Mouse (Mus musculus) adrenal gland, postnatal 14 days (tissue): ENCODE measurements around the gene Gdnf. TPM values are rescaled to one million over a fixed set of nuclear protein-coding genes. Genes with fewer than 3 reads are reported as not detected.

Experiments
- DNase-seq: peaks from one replicate; pipeline ENCODE4 v3.0.0; 2021; ENCODE audit warnings: mixed read lengths
- total RNA-seq: library from RNA; stranded (reverse); gene quantifications from 2 replicates; pipeline ENCODE4 v1.2.3, GENCODE M21; 2021

Gdnf gene
- total RNA-seq, 1 experiment from 2014 or later = 0.19 TPM

DNA sequence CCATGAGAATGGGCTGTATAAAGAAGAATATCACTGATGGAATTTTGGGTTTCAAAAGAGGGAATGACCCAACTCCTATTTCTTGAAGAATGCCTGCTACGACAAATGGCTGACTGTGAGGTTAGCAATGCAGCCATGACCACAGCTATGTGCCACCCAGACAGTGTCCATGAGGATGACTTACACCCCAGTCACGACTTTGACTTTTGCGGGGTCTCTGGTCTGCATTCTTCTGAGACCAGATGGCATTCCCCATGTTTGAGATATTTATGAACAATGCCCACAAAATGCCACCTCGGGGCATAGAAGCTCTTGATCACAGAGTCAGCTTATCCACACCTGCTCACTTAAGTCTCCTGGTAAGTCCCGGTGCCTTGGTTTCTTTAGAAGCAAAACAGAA is 52.2 kb downstream of the Gdnf start:
- DNase-seq = no peak

DNA sequence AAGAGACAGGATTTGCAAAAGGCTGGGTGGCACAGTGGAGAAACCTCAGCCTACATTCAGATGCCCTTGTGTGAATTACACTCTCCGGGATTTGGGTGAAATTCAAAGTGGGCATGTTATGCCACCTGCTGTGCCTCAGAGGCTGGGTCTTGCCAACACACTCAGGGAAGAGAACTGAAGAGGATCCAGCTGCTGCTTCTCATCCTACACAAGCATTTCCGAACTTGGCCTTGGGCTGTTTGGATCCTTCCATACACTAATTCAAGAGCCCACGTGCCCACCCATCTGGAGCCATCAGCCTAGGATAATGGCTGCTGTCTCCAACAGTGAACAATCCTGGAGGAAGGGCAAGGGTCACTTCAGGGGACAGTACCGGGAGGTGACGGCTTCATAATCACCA is 52.7 kb downstream of the Gdnf start:
- no peak for DNase-seq

DNA sequence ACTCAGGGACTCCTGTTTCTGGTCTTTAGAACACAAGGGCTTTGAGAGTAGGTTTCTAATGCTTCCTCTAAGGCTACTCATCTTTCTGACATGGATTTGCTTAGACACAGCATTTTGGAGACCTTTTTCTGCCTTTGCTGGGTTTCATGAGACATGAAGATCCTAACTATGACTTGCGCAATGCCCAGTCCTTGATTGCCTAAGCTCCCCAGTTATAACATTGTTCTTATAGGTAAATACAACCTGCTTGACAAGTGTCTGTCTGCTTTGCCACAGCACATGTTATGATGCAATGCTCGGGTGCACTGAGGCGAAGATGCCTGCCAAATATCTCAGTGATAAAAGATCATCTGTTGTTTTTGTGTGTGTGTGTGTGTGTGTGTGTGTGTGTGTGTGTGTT is 54.7 kb downstream of the Gdnf start:
- DNase-seq = no peak

DNA sequence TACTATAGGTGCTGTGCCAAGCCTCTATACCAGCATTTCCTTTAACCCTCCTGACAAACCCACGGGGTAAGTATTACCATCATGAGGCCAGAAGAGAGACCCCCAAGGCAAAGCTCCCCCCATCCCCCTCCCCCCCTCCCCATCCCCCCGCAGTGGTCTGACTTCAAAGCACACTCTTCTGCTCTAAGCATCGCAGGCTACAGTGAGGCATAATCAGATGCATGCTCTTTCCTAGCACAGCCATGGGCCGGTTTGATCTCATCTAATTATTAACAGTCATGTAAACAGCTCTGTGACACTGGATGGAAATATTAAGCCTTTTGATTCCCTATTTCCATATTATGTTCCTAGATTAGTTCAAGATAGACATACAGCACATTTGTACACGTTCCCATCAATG is 61.8 kb downstream of the Gdnf start:
- DNase-seq = no peak

DNA sequence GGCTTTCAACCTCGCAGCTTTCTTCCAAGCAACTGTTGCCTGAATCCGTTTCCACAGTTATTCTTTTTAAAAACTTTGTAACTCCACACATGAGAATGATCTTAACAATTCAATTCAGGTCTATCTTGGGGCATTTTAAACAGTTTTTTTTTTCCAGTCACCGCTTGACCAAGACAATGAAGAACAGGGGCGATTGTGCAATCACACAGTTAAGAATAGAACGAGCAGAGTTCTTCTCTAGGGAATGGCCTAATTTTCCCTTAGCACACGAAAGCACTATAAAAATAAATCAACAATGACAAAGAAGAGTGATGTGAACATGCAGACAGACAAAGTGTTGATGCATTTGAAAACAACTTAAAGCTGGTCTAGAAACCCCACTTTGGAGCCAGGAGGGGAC is 65.2 kb downstream of the Gdnf start:
- no peak for DNase-seq

DNA sequence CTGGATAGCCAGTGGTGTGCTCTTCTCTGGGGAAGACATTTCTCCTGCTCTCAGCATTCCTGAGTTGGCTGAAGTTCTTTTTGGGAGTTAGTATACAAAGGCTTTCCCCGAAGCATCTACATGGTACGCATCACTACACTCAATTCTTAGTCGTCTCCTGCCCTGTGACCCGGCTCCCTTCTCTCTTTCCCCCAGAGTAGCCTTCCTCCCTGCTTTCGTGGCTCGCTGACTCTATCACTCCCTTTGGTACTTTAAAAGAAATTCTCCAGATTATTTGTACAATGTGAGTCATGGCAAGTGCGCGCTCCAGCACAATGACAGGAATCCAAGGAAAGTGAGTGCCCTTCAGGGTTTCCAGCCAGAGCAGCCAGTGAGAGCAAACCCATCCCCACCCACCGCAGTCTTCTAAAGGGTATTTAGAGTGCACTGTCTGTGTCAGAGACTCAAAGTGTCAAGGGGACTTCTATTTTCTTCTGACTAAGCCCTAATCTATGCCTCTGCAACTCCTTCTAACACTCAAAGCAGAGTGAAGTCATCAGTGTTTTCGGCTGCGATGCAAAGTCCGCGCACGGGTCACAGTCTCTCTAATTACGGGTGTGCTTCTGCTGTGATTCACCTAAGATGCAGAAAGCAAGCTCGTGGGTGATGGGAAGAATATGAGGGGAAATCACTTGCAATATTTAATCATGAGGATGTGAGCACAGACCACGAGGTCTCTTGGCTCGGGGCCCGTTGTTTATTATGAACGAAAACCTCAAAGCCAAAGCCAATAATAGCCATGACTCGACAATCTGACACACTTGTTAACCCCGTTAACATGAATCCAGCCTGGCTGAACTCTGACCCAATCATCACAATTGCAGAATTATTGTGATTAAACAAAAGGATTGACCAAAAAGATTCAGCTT is 67.2 kb downstream of the Gdnf start:
- peak; percentile 7 for DNase-seq

DNA sequence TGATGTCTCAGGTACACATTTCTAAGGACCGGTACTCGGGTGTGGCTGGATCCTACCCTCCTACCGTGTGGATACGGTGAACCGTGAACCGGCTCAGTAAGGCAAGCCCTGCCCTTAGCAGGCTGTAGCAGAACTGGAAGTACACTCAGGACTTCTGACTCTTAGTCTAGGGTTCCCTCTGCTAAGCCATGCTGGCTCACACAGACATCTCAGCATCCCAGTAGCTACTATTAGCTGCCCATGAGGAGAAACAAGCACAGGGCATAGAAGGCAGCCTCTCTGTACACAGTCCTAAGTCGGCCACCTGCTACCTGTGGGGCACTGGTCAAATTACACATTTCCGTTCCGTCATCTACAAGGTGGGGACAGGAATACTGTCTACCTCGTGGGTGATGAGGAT is 68.2 kb downstream of the Gdnf start:
- DNase-seq = no peak

DNA sequence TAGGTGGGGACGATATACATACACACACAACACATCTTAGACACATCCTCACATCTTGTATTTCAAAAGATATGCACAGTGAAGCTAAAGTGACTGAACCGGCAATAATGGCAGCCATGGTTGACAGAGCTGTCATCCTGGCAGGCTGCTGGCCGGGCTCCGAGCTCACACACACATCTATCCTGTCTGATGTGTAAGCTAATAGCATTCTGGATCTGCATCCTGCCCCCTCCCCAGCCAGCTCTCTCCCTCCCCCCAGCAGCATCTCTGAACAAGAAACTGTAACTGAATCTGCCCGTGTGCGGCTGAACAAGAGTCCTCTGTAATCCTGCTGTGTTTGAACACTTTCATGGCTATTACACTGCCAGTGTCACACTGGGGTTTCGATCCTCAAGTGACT is 69.3 kb downstream of the Gdnf start:
- no peak for DNase-seq

DNA sequence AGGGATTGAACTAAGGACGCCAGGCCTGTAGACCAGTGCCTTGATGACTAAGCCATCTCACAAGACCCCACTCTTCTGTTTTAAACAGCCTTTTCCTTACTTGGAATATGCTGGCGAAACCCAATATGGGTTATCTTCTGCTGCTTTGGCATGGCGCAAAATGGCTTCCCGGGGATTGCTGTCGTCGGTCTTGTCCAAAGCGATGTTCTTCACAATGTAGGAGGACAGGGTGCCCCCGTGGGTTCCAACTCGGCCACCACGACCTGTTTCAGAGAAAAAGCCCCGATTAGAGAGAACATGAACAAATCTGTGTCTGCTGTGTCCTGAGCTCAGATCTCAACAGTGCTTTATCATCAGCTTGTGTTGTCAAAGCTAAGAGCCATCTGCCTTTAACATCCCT is 73.5 kb downstream of the Gdnf start:
- DNase-seq = no peak

DNA sequence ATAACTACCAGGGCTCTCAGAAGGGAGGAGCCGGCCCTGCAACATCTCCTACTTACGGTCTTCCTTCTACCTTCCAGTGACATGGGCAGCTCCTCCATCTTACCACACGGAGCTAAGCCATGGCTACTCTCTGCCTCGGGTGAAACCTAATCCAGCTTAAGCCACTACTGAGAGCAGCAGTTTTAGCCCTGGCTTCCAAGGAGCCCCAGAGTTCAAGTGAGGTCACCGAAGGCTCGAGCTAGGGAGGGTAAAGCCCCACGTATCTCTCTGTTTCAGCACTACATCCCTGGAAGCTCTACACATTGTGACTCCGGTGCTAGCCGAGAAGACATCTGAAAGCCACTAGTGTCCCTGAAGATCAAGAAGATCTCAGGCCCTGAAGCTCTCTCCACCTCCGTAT is 74.5 kb downstream of the Gdnf start:
- DNase-seq = no peak

DNA sequence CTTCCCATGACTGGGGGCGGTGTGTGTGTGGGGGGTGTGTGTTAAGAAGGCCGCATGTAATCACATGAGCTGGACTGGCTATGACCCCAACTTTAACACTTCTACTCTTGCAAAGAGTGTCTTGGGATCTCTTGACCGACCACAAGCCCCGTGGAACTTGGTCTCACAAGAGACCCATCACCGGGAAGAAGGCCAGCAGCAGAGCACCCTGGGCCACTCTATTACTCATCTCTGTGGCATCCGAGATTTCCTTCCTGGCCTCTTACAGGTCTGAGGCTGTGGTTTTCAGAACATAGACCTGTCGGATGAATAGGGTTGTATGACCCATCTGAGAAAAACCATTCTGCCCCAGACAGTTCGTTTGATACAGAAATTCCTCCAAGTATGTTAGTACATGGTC is 75.9 kb downstream of the Gdnf start:
- DNase-seq = no peak
